ENCODE assay signal across 9 mouse cellular contexts in genomic region chr3:69597211-69597610, GRCm38 (mm10). TPM values are rescaled to one million over a fixed set of nuclear protein-coding genes. Genes with fewer than 3 reads are reported as not detected.
DNase-seq lines count a peak whose midpoint lies in the region; ATAC-seq and TF ChIP-seq lines count a peak whose summit lies in the region.
"Had no signal": no experiment of that assay in that cellular context is flagged by ENCODE, and none has a peak within 500 bp of the region (broad histone marks: within the 10 kb centered on the region; RNA-seq: fewer than 3 reads in every experiment).

No protein-coding gene starts in this region.

- H3K36me3 ChIP-seq in kidney, embryonic 15.5 days = no peaks in the 10 kb centered on the region
- no peaks in the 10 kb centered on the region for H3K36me3 ChIP-seq in embryonic facial prominence, embryonic 15.5 days
- H3K36me3 ChIP-seq in hindbrain, embryonic 16.5 days (ENCODE audit: control insufficient read depth, insufficient read depth, low read length) = no peaks in the 10 kb centered on the region; the same call in 1 of the 2 replicates
- no peaks in the 10 kb centered on the region for H3K36me3 ChIP-seq in myocyte (ENCODE audit: control insufficient read depth, insufficient read depth)
- H3K36me3 ChIP-seq: liver, embryonic 13.5 days had no signal

- H3K79me2 ChIP-seq in myocyte (ENCODE audit: control insufficient read depth, insufficient read depth) = no peaks in the 10 kb centered on the region

- H3K4me2 ChIP-seq in kidney, embryonic 15.5 days = peak overlapping the region; percentile 92
- peak overlapping the region; percentile 79 for H3K4me2 ChIP-seq in embryonic facial prominence, embryonic 15.5 days (replicated peaks)
- peak overlapping the region; percentile 77 for H3K4me2 ChIP-seq in hindbrain, embryonic 16.5 days (ENCODE audit: low read length)
- H3K4me2 ChIP-seq in myocyte (ENCODE audit: low read depth) = no peak overlapping the region

- no peak for ATAC-seq in kidney, embryonic 15.5 days (replicated peaks; ENCODE audit: low FRiP score)
- ATAC-seq in embryonic facial prominence, embryonic 15.5 days (ENCODE audit: insufficient number of reproducible peaks, low FRiP score, low TSS enrichment, low read depth) = no peak
- ATAC-seq in hindbrain, embryonic 16.5 days = no peak

- no peaks in the 10 kb centered on the region for H3K9me3 ChIP-seq in kidney, embryonic 15.5 days (replicated peaks)
- no peaks in the 10 kb centered on the region for H3K9me3 ChIP-seq in embryonic facial prominence, embryonic 15.5 days (replicated peaks)
- H3K9me3 ChIP-seq in hindbrain, embryonic 16.5 days (ENCODE audit: control insufficient read depth, low read length) = no peaks in the 10 kb centered on the region
- H3K9me3 ChIP-seq: liver, embryonic 13.5 days had no signal

- peak overlapping the region; percentile 74 for H3K4me3 ChIP-seq in kidney, embryonic 15.5 days (replicated peaks)
- no peak overlapping the region for H3K4me3 ChIP-seq in embryonic facial prominence, embryonic 15.5 days (replicated peaks)
- H3K4me3 ChIP-seq in hindbrain, embryonic 16.5 days (ENCODE audit: low read length) = peak overlapping the region; percentile 91
- H3K4me3 ChIP-seq in myocyte = peak overlapping the region; percentile 12
- H3K4me3 ChIP-seq: liver, embryonic 13.5 days had no signal

- no peak overlapping the region for H3ac ChIP-seq in myocyte (ENCODE audit: control insufficient read depth, insufficient read length)

- H3K9ac ChIP-seq in kidney, embryonic 15.5 days = 0 out of 2 replicates have a peak overlapping the region, but pooled peaks have one; percentile 85
- H3K9ac ChIP-seq in embryonic facial prominence, embryonic 15.5 days = no peak overlapping the region
- H3K9ac ChIP-seq in hindbrain, embryonic 16.5 days (ENCODE audit: low read depth, low read length) = peak overlapping the region; percentile 97; the same call in 1 of the 2 replicates
- H3K9ac ChIP-seq: liver, embryonic 13.5 days had no signal

- no peak for TF ChIP-seq POLR2A in myocyte (IDR thresholded peaks at IDR 0.05; ENCODE audit: insufficient read length, low read depth)

- intact Hi-C loops in left cerebral cortex, postnatal 14 days (cut with DNase I) = loop anchor here (5.0 to 10.0 kb wide), 4 partner anchors 75 to 125 kb away; partner anchors contain the start of gene Nmd3

- H3K27ac ChIP-seq in kidney, embryonic 15.5 days = no peak overlapping the region
- H3K27ac ChIP-seq in embryonic facial prominence, embryonic 15.5 days (replicated peaks) = no peak overlapping the region
- no peak overlapping the region for H3K27ac ChIP-seq in hindbrain, embryonic 16.5 days (ENCODE audit: low read depth, low read length)
- H3K27ac ChIP-seq: liver, embryonic 13.5 days had no signal

- 88% methylated on average over 6 of the region's 6 CpGs for WGBS in kidney, embryonic 15.5 days
- WGBS in embryonic facial prominence, embryonic 15.5 days = 86% methylated on average over 6 of the region's 6 CpGs
- 89% methylated on average over 6 of the region's 6 CpGs for WGBS in hindbrain, embryonic 16.5 days

- no peak for DNase-seq in kidney, adult 8-10 months
- DNase-seq in adrenal gland, postnatal 4 days (ENCODE audit: low spot score in 2 of 2) = no peak
- DNase-seq in frontal cortex, adult 2 months (ENCODE audit: extremely low spot score in 1 of 2, low spot score in 1 of 2) = no peak
- DNase-seq in left cerebral cortex, postnatal 14 days (ENCODE audit: low spot score in 2 of 2) = no peak
- DNase-seq: liver, embryonic 13.5 days had no signal

- no peaks in the 10 kb centered on the region for H3K27me3 ChIP-seq in kidney, embryonic 15.5 days
- H3K27me3 ChIP-seq in embryonic facial prominence, embryonic 15.5 days = no peaks in the 10 kb centered on the region
- H3K27me3 ChIP-seq in hindbrain, embryonic 16.5 days (replicated peaks; ENCODE audit: control insufficient read depth, insufficient read depth, low read length) = no peaks in the 10 kb centered on the region
- no peaks in the 10 kb centered on the region for H3K27me3 ChIP-seq in myocyte (ENCODE audit: control insufficient read depth, insufficient read depth, insufficient read length)

- peaks cover 17% of the 10 kb centered on the region for H3K4me1 ChIP-seq in kidney, embryonic 15.5 days
- H3K4me1 ChIP-seq in embryonic facial prominence, embryonic 15.5 days = no peaks in the 10 kb centered on the region; the same call in 1 of the 2 replicates
- peaks cover 16% of the 10 kb centered on the region for H3K4me1 ChIP-seq in hindbrain, embryonic 16.5 days (ENCODE audit: control insufficient read depth, insufficient read depth, low read depth, low read length)
- H3K4me1 ChIP-seq: liver, embryonic 13.5 days had no signal

TF ChIP-seq in myocyte, 11 proteins besides CTCF, POLR2A, EP300 and RAD21:
- TF ChIP-seq TCF3 (IDR thresholded peaks at IDR 0.05; ENCODE audit: insufficient read length, low read depth) = no peak
- no peak for TF ChIP-seq TCF12 (IDR thresholded peaks at IDR 0.05; ENCODE audit: insufficient read depth, poor library complexity, severe bottlenecking)
- TF ChIP-seq MAX (IDR thresholded peaks at IDR 0.05; ENCODE audit: low read depth) = no peak
- no peak for TF ChIP-seq REST (IDR thresholded peaks at IDR 0.05; ENCODE audit: insufficient read depth, insufficient read length)
- no peak for TF ChIP-seq POLR2AphosphoS2 (IDR thresholded peaks at IDR 0.05; ENCODE audit: insufficient read length, low read depth)
- no peak for TF ChIP-seq USF1 (IDR thresholded peaks at IDR 0.05; ENCODE audit: low read depth)
- no peak for TF ChIP-seq CEBPB (IDR thresholded peaks at IDR 0.05; ENCODE audit: insufficient read depth, poor library complexity, severe bottlenecking)
- no peak for TF ChIP-seq SRF (IDR thresholded peaks at IDR 0.05; ENCODE audit: control insufficient read depth, insufficient read length, low read depth)
- TF ChIP-seq E2F4 (IDR thresholded peaks at IDR 0.05; ENCODE audit: insufficient read depth) = no peak
- no peak for TF ChIP-seq MYOD1 (IDR thresholded peaks at IDR 0.05; ENCODE audit: control insufficient read depth in 1 of 3, insufficient read length in 2 of 3, low read depth in 2 of 3)
- no peak for TF ChIP-seq MYOG (IDR thresholded peaks at IDR 0.05; ENCODE audit: control insufficient read depth in 1 of 3, insufficient read depth in 1 of 3, insufficient read length in 2 of 3, low read depth in 2 of 3)
TF ChIP-seq in myocyte: peak in this region for 0.

RNA-seq across cellular contexts. Expression of gene B3galnt1, which starts 1.5 kb away (rescaled TPM):
- 32.6 and 34.0 TPM in 2 replicates for polyA plus RNA-seq in kidney, embryonic 15.5 days (2015; fragmentation: Nextera tagmentation; extraction: Ambion mirVana)
- 35.5 and 36.7 TPM in 2 replicates for polyA plus RNA-seq in embryonic facial prominence, embryonic 15.5 days (2015; fragmentation: Nextera tagmentation; extraction: Ambion mirVana)
- 115 and 127 TPM in 2 replicates for polyA plus RNA-seq in hindbrain, embryonic 16.5 days (2015; fragmentation: Nextera tagmentation; extraction: Ambion mirVana)
- 1.6 TPM for polyA plus RNA-seq in myocyte (2012; fragmentation: generic; extraction: Trizol)
- total RNA-seq in adrenal gland, postnatal 4 days (2021) = 10 to 100 TPM; 25.9 to 28.9 TPM
- 40.5 and 45.7 TPM in 2 replicates for polyA plus RNA-seq in frontal cortex, adult 2 months (2012; rRNA removed)
- total RNA-seq in left cerebral cortex, postnatal 14 days (2021) = 10 to 100 TPM; 65.8 to 67.5 TPM

Comparison
In these comparisons a context has a peak if more than half of its experiments do, and no peak if none do; other contexts are left out.
1. RNA of gene B3galnt1, which starts 1.5 kb away (polyA plus RNA-seq): 115 to 127 TPM in hindbrain, embryonic 16.5 days, 40.5 to 45.7 TPM in frontal cortex, adult 2 months, 35.5 to 36.7 TPM in embryonic facial prominence, embryonic 15.5 days and 32.6 to 34.0 TPM in kidney, embryonic 15.5 days; 1.6 TPM in myocyte (single experiment); every median in the first group is over 10 times any median in the second.